Mouse (Mus musculus) lung, postnatal 0 days (tissue): ENCODE measurements around the gene Ttc12.

Source experiments
- CTCF ChIP-seq: IDR thresholded peaks from 2 replicates; pipeline ENCODE4 v1.5.1; 2016; ENCODE audit warnings: antibody characterized with exemption, mild to moderate bottlenecking
- EP300 ChIP-seq: IDR thresholded peaks from 2 replicates; pipeline ENCODE4 v1.6.1; 2016; ENCODE audit warnings: antibody characterized with exemption, mild to moderate bottlenecking, control low read depth

- TF ChIP-seq CTCF (no peak), EP300 (no peak)
These were observed 16.0 kb downstream of the Ttc12 start for GRCm38 (mm10) chr9:49470006-49470405.
